Mouse (Mus musculus) spleen, postnatal 36 days (tissue): ENCODE data around the gene Tgm2.

Source experiments
- DNase-seq, 2 experiments: peaks; one replicate each; pipeline ENCODE4 v3.0.0; 2022; ENCODE audit warnings: low spot score in 2 of 2, mixed read lengths in 1 of 2

Tgm2 gene

DNA sequence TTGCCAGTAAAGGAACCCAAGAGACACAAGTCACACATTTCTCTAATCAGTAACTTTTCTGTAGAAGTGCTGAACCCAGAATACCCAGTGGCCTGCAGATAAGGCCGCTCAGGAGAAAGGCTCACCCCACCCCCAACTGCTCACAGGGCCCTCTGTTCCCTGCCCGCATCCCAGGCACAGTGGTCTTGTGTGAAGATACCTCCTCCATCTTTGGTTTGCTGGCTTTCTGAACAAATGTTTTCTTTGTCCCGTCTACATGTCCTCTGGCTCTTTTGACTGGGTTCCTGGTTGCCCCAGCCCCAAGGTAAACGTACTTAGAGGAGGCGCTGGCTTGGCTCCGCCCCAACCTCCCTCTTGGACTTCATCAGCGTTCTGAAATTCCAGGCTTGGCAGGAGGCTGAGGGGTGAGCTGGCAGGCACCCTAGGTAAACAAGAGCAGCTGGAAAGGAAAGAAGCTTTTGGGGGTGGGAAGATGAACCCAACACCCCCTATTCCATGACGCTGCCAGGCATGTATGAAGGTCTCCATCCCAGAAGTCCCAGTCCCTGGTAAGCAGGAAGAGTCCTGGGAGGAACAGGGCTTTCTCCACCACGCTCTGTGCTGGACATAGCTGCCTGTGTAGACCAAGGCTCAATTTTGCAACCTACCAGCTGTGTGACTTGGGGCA is 32.5 kb downstream of the Tgm2 start:
- no peak for DNase-seq

DNA sequence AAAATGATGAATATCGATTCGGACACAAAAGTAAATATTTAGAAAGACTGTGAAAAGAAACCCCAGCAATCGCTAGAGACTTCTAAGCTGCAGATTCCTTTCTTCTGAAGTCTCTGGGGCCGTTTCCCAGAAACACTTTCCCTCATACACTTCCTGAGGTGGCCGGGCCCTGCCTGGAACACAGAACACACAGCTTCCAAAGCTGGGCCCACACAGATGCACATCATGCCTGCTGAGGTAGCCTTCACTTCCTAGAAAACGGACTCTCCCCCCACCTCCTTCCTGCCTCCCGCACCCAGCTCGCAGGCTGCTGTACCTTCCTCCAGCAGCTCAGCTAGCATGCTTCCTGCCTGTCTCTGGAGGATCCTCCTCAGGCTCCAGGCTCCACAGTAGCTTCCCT is 36.7 kb downstream of the Tgm2 start:
- no peak for DNase-seq

DNA sequence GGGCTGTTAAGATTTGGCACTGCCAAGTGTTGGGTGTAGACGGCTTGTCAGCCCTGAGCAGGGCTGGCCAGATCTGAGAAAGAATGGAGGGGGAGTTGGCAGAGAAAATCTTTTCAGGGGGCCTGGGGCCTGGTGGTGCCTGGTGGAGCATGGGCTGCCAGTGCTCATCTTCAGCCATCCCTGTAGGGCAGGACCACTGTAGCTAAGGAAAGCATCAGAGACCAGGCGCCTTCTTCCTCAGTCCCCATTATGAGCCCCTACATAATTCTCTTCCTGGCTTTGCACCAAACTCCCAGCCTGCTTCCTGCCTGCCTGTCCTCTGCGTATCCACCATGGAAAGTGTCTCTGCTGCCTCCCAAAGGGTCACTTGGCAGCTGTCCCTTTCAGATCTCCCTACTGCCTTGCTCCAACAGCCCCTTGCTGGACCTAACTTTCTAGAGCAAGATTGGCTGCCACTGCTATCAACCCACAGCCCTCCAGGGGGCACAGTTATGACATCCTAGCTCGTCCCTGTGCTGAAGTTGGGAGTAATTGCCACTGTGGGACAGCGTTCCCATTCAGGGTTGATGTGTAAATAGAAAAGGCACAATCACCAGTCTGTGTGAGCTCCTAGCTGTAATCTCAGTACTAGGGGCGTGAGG is 39.2 kb downstream of the Tgm2 start:
- peak in 1 of 2 experiments; percentile 16 for DNase-seq

DNA sequence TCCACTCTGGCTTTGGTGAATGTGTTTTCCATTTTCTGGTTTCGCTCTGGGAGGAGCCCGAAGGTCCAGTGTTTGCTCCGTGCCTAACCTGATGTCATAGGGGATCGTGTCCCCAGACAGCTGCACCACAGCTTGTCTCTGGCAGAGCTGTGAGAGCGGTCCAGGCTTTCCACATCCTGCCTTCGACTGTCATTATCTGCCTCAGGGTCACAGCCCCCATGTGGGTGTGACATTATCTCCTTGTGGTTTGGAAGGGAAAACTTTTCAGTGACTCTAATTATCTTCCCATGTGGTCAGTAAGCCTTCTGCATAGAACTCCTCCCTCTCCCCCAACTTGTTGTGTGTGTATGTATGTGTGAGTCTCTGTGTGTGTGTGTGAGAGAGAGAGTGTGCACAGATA is 40.6 kb downstream of the Tgm2 start:
- DNase-seq, result no peak

DNA sequence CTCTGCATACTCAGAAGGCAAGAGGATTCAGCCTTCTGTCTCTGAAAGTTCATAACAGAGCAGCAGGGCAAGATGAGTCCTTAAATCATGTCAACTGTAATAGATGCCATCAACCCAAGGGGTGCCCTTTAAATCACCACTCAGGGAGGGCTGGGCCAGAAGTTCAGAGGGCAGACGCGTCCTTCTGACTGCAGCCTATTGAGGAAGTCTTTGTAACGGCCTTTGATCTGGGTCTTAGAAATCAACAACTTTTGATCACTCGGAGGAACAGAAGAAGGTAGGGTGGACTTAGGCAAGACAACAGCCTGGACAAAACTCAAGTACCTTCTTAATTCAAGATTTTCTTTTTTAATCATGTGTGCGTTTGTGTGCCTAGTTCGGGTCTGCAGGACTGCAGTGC is 41.3 kb downstream of the Tgm2 start:
- no peak for DNase-seq

DNA sequence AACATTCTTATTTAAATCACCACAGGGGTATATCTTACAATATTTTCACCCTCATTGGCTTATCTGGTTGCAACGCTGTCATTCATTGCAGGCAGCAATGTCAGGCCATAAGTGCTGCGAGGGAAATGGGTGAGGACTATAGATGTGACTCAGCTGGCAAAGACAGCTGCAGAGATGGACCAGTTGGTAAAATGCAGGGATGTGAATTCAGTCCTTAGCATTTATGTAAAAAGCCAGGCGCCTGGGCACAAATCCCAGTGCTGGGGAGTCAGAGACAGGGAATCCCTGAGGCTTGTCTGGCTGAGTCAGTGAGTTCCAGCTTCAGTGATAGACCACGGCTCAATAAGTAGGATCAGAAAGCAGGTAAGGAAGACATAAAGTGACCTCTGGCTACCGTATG is 44.5 kb downstream of the Tgm2 start:
- DNase-seq, result no peak

DNA sequence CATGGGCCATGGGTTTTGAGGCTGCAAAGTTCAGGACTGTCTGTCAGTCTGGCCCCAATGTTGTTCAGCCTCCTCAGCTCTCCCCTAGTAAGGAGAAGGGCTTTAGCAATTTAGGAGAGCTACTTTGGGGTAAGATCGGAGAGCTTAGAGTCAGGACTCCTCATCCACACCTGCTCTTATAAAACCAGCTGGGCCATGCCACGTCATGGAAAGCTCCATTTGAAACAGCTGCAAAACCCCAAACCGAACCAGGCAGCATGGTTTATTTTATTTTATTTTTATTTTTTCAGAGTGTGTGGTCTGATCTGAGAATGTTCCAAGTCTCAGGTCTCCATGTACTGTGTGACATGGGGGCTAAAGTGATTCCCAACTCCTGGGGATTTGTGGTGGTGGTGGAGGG is 46.7 kb downstream of the Tgm2 start:
- DNase-seq, result no peak

DNA sequence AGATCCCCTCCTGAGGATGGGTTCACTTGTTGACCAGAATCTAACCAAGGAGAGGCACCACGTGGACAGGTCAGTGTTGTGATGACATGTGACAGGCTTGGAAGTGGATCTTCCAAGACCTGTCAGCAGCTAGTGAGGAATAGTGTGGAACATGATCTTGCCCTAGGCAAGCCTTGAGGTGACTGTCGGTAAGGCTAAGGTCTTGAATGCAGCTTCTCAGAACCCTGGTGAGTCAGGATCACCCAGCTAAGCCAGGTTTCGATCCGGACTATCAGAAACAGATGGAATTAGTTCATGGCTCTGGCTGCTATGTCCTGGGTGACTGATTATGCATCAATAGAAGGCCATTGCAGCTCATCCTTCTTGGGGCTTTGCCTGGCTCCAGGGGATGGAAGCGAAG is 47.5 kb downstream of the Tgm2 start:
- no peak for DNase-seq

DNA sequence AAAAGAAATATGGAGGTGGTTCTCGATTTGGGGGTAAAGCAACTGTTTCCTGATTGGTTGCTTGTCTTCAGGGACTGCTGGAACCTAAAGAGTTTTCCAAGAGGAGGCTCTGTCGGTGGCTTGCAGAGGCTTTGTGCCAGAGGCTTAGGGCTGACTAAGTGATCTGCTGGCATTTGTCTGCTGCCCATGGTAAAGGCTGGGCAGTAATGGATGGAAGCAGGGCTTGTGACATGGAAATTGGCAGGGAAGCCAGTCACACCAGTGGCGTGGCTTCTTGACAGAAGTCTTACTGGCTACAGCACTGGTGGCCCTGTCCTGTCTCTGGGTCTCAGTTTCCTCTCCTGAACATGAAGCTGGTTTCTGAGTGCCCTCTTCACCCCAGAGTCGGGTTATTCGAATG is 49.2 kb downstream of the Tgm2 start:
- no peak for DNase-seq

DNA sequence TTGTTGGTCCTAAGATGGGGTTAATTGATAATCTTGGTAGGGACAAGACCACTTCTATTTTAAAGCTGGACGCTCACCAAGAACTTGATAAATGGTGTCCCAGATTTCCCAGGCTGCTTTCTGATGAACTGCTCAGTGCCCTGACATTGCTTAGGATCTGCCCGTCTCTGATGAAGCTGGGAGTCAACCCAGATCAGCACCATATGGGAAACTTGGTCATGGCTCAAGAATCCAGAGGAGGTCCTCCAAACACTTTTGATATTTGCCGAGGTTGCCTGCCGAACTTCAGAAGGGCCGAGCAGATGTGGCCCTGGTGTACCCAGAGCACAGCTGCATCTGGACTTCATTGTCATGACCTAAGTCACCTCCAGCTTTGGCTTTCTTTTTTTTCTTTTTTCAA is 51.4 kb downstream of the Tgm2 start:
- no peak for DNase-seq

DNA sequence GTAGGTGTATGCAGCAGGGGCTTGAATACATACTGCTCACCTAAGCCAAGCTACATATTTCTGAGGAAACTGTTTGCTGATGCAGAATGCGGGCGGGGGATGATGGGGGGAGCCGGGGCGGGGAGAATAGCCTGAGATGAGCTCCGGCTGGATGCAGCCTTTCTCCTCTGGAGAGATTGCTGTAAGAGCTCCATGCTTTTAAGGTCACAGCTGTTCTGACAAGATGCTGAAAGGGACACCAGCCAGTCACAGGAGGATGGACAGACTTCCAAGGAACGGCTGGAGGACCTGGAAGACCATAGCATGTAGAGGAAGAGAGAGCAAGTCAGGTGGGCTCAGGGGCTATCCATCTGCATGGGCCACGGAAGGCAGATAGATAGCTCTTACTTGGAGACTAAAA is 51.9 kb downstream of the Tgm2 start:
- no peak for DNase-seq

DNA sequence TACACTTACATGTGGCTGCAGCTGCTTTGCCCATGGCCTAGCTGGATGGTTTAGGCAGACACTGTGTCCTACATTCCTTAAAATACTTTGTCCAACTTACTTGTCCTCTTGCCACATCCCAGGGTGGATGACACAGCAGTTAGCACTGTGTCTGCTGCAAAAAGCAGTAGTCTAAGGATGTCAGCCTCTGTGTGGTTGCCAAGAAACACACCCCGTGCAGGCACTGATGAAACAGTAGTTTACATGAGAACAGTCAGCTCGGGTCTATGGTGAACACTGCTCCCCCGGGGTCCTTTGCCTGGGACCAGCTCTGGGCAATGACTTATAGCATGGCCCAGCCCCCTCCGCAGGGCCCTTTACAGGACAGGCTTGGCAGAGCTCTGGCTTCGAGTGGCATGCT is 52.9 kb downstream of the Tgm2 start:
- DNase-seq, result no peak

DNA sequence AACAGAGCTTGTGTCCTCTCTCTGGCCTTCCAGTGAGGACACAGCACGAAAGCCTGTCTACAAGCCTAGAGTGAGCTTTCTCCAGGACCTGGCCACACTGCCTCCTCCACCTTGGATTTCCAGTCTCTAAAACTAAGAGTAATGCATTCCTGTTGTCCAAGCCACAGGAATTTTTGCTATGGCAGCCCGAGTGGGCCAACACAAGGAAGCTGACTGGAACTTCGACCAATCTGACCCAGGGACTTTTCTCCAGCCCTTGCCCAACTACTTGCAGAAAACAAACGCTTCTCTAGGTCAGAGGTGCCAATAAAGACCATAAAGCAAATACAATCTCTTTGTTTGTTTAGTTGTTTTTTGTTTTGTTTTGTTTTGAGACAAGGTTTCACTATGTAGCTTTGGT is 56.1 kb downstream of the Tgm2 start:
- no peak for DNase-seq

DNA sequence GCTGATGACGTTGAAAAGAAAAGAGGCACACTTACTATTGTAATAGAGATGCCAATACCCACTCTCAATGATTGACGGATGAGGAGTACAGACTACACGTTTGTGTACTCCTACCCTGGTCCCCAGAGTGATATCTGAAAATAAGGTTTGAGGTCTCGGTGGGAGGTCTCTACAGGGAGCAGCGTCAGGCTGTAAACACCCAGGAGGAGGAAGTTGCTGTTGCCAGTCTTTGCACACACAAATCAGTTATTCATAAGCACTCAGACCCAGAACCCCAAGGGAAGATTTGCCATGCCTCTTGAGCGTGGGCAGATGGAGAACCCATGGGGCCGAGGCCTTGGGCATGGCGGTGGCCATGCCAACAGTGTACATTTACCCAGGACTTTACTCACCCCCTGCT is 61.8 kb downstream of the Tgm2 start:
- DNase-seq, result peak; percentile 70 to 72

DNA sequence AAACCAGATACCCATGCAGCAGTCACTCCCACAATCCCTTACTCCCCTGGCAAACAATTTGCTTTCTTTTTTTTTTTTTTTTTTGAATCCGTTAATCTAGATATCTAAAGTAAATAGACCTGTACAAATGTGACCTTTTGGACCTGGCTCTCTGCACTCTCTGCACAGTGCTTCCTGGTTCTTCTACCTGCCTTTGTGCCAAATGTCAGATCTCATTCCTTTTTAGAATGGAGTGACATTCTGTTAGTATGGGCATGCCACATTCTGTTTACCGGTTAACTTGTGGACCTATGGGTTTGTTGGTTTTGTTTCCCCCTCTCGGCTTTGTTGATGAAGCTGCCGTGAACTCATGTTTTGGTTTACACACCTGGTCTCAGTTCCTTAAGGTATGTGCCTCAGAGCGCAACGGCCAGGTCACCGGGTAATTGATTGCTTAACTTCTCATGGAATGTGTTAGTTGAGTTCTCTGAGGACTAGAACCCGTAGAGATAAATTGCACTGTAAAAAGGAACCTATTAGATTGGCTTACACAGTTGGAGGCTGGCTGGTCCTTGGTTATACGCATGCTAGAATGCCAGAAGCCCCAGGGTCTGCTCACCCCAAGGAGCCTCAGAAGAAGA is 65.5 kb downstream of the Tgm2 start:
- DNase-seq, result no peak

DNA sequence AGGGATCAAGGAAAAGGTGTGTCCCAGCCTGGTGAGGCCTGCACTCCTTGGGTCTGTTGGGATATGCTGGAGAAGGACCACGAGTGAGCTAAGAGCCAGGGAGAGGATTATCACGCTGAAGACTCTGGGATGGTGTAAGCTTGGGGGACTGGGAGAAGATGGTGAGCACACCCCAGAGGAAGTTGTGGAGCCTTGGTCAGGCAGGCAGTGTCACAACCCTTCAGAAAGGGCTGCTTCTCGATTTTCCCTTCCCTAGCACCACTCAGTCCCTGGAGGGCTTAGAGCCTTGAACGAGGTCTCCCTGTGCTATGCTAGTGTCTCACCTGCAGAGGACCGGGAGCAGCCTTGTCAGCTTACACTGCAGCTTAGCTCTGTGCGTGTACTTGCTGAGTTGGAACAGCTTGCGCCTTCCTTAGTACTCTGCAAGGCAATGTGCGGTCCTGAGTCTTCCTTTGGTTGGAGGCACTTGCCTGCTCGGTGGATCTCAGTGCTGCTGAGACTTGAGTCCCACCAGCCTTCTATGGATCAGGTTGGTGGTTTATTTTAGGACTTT is 66.3 kb downstream of the Tgm2 start:
- no peak for DNase-seq

DNA sequence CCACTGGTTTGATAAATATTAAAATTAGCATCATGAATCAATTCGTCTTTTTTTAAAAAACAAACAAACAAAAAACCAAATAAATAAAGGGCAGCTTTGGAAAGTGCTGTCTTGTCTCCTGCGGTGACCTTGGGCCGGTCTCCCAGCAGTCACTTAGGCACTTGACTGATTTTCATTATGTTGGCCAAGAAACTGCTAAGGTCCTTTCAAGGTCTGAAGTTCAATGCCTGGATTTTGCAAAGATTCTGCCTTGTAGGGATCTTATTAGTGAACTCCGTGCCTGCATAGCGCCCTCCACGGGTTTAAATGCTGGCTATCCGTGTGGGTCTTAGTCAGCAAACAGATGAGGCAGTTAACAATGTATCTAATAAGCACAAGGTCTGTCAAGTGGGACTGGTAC is 67.3 kb downstream of the Tgm2 start:
- DNase-seq, result no peak

DNA sequence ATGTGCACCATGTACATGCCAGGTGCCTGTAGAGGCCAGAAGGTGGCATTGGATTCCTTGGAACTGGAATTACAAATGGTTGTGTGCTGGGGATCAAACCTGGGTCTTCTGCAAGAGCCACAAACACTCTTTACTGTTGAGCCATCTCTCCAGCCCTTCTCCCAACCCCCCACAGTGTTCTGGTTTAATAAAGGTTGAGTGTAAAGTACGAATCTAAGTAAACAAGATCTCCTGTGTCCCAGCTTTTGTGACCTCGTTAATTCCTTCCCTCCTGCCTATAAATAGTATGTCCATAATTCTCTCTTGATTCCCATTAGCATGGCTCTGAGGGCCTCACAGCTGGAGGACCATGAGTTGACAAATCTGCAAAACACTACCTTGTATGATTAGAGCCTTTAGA is 68.3 kb downstream of the Tgm2 start:
- DNase-seq, result no peak

DNA sequence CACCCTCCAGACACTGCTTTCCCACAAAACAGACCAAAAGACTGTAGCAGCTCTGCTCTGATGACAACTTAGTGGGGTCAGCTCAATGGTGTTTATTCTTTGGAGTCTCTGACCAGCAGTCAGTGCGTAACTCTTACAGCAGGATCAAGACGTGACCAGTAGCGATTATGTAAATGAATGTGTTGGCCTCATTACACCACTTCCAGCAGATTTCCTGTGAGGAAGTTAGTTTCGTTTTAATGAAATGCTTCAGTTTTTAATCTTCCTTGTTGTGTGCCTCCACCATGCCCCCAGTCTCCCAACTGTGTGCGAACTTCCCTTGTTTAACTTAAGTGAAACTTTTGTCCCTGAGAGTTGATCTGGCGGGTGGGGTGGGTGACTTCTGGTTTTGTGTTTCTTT is 69.5 kb downstream of the Tgm2 start:
- no peak for DNase-seq

DNA sequence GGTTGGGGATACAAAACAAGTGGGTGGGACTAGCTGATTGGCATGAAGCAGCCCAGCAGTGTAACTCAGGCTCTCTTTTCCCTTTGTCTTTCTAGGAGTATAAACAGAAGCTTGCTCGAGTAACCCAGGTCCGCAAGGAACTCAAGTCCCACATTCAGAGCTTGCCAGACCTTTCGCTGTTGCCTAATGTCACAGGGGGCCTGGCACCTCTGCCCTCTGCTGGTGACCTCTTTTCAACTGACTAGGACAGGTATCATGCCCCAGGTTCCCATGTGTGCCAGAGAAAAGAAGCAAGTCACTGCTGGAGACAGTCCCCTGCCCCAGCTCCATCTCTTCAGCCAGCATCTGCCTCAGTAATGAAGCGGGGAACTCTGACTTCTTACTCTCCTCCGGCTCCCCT is 71.4 kb downstream of the Tgm2 start:
- no peak for DNase-seq

DNA sequence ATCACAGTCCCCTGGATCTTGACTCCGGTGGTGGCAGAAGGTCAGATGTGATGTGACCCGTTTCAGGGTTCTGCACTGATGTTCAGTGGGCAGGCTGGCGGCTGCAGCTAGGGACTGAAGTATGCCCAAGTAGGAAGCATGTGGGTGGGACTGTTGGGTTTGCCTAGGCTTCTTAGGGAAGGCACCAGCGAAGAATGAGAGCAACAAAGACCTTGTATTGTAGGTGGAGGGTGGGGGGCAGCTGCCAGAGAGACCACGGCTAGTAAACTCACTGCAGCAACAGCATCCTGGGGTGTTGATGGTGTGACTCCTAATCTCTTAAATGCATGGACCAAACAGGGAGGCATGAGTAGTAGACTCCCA is 74.6 kb downstream of the Tgm2 start:
- no peak for DNase-seq

DNA sequence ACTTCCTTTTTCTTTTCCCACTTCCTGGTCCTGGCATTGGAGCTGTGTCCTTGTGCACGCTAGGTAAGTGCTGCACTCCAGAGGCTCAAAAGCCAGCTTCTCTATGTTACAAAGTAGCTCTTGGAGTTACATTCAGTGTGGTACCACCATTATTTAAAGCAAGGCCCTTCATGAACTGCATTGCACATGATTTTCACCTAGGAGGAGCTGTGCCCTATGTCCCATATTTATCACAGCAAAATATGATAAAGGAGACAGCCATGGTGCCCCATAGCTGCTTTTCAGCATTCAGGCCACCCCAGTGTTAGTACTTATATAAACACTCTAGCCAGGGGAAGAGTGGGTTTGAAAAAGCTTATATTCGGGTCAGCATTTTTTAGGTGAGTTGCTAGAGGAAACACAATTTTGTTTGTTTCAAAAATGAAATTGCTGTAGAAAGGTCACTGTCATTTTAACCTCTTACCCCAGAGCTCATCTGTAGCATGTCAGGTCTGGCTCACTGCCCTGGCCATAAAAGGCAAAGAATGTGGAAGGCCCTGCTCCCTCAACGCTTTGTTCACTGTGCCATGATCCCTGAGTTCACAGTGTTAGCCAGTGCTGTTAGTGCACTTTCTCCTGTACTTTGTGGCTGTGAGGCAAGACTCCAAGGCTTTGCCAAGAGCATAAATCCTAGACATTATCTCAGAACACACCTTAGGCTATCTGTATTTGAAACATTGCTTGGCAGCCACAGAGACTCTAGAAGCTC is 75.2 kb downstream of the Tgm2 start:
- no peak for DNase-seq
